Mouse (Mus musculus): Measurements from ENCODE around the gene Tbc1d14. TPM values are rescaled to one million over a fixed set of nuclear protein-coding genes. Genes with fewer than 3 reads are reported as not detected.

Tbc1d14 gene
- polyA plus RNA-seq, 1 experiment from 2014 or later = 67.5 TPM

DNA sequence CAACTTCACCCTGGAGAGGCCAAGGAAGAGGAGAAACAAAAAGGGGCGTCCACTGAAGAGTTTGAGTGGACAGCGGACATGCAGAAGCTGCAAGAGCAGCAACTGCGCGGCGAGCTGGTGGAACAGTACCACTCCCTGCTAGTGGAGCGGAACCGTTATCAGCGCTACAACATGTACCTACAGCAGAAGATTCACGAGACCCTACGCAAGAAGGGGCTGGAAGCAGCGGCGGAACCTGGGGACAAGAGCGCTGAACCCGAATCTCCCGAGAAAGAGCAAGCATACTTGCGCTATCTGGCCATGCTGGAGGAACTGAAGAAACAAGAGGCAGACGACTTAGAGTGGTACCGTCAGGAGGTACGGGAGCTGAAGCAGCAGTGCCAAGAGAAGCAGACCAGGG is 107.8 kb downstream of the Tbc1d14 start:
- no peak overlapping the region for H3K27ac ChIP-seq (replicated peaks)
- peak overlapping the region; percentile 96 for H3K4me3 ChIP-seq
- H3K27me3 ChIP-seq = no peaks in the 10 kb centered on the region
- H3K9me3 ChIP-seq = no peaks in the 10 kb centered on the region
- peak overlapping the region; percentile 55; the same call in 1 of the 2 replicates for H3K9ac ChIP-seq
- H3K4me1 ChIP-seq (replicated peaks) = peaks cover 44% of the 10 kb centered on the region
- H3K36me3 ChIP-seq = no peaks in the 10 kb centered on the region
- no peak for ATAC-seq (ENCODE audit: low FRiP score, low read depth)
- peak overlapping the region; percentile 99 for H3K4me2 ChIP-seq
- WGBS = 40% methylated on average over 19 of the region's 19 CpGs

DNA sequence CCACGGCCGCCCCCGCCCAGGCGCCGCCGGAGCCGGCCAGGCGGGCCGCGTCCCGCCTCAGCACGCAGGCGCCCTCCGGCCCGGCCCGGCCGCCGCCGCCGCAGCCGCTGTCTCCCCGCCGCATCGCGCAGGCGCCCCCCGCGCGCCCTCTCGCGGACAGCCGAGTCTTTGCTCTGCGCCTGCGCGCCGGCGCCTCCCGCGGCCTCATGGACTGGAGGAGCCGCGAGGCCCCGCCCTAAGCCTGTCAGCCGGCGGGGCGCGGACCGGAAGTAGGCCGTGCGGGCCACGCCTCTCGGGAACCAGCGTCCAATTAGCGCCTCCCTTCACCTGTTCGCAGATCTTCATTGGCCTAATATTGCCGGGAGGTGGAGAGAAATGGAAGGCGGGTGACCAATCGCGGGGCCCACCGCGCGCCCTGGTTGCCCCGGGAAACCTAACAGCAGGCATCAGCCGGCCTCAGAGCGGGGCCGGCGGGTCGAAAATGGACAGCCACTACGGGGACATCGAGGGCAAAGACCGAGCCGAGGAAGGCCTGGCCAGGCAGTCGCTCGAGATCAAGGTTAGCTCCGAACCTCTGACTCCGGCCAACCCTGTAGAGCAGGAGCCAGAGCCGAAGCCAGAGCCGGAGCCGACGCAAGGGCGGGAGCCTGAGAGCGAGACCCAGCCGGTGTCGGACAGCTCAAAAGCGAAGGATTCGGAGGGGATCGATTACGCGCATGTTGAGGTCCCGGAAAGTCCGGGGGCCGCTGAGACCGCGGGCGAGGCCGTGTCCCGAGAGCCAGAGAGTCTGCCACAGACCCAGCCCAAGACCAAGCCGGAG is 108.7 kb downstream of the Tbc1d14 start, which contains the start of the genes Tada2b and Ccdc96:
Gene Tada2b (minus strand): TSS at position 115 of the 820 bp plus-strand sequence.
Gene Ccdc96 (plus strand): TSS at position 418 of the 820 bp plus-strand sequence.
- no peaks in the 10 kb centered on the region for H3K9me3 ChIP-seq
- peak within 1 kb of the TSS; percentile 96 for H3K4me3 ChIP-seq
- peaks cover 48% of the 10 kb centered on the region for H3K4me1 ChIP-seq (replicated peaks)
- no peaks in the 10 kb centered on the region for H3K27me3 ChIP-seq
- H3K9ac ChIP-seq = peak within 1 kb of the TSS; percentile 90
- WGBS = under 1% methylated on average over 94 of the region's 97 CpGs
- ATAC-seq (ENCODE audit: low FRiP score, low read depth) = peak; percentile 99
- H3K36me3 ChIP-seq = no peaks in the 10 kb centered on the region
- peak within 1 kb of the TSS; percentile 88 for H3K27ac ChIP-seq (replicated peaks)
- H3K4me2 ChIP-seq = peak within 1 kb of the TSS; percentile 99

DNA sequence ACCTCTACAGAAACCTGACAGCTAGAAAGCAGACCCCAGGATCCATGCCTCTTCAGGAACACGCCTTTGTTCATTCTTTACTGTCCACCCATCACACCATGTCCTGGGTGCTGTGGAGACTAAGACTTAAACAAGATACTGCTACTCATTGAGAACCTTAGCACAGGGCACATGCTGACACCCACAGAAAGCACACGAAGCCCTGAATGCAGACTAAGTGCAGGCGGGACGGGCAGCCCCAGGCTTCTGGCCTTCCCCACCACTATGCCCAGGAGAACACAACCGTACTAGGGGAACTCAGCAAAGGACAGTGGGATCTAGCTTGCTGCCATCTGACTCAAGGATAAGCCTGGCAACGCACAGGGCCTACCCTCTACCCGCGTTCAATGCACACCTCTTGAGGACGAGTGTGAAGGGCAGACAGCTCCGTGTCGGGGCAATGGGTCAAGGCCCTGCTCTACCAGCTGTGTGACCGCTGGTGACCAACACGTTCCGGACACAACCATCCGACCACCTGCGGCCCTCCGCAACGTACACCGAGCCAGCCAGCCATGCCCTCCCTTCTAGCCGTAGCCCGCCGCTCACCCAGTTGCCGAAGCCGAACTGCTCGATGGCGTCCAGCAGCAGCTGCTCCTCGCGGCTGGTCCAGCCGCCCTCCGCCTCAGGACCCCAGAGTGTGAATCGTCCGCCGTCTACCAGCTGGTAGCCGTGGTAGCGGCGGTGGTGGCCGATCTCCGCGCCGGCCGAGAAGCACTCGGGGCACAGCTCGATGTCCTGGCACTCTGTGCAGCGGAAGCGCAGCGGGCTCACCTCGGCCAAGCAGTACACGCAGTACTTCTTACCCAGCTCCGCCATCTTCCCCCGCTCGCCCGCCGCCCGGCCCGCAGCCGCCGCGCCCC is 109.6 kb downstream of the Tbc1d14 start:
- H3K4me1 ChIP-seq (replicated peaks) = peaks cover 48% of the 10 kb centered on the region
- WGBS = 1% methylated on average over 56 of the region's 58 CpGs
- no peaks in the 10 kb centered on the region for H3K36me3 ChIP-seq
- H3K27me3 ChIP-seq = no peaks in the 10 kb centered on the region
- no peaks in the 10 kb centered on the region for H3K9me3 ChIP-seq
- peak overlapping the region; percentile 86 for H3K4me2 ChIP-seq
- ATAC-seq (ENCODE audit: low FRiP score, low read depth) = peak; percentile 32
- H3K9ac ChIP-seq = peak overlapping the region; percentile 90
- H3K4me3 ChIP-seq = peak overlapping the region; percentile 96
- peak overlapping the region; percentile 88 for H3K27ac ChIP-seq (replicated peaks)

DNA sequence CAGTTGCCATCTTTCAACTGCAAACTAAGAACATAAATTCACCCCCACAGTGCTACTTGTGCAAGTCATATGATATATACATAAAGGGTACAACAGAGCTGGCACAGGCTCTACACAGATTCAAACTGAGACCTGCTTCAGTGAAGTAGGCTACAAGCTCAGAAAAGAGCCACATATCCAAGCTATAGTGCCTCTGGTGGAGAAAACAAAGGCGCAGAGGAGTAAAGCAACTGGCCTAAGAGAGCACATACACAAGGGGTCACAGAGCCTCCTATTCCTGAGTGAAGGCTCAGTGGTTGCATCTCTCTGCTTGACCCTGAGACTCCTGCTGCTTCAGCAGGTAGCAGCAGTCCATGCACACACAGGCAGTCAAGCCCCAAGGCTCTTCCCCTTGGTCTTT is 112.0 kb downstream of the Tbc1d14 start:
- no peak for ATAC-seq (ENCODE audit: low FRiP score, low read depth)
- Histone ChIP-seq H3K4me1 (replicated peaks) (peaks cover 48% of the 10 kb centered on the region), H3K9me3 (no peaks in the 10 kb centered on the region), H3K36me3 (no peaks in the 10 kb centered on the region), H3K9ac (no peak overlapping the region), H3K4me3 (no peak overlapping the region), H3K27ac (replicated peaks) (no peak overlapping the region), H3K27me3 (no peaks in the 10 kb centered on the region), H3K4me2 (no peak overlapping the region)
- 67% methylated on average over 1 of the region's 1 CpGs for WGBS

DNA sequence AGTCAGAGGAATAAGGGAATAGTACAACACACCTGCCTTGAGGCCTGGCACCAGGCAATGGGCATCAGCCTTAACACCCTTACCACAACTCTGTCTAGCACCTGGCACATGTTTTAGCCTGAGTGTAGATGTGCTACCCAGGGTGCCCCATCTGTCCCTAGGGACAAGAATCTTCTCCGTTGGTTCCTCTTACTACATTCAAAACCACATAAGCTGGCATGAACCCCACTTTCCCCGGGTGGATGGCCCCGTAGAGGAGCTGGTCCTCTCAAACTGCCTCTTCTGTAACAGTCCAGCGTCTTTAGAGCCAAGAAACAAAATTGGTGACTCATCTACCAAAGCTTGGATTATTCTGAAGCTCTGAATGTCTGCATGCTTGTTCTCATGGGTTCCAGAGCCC is 112.7 kb downstream of the Tbc1d14 start:
- no peak overlapping the region for H3K9ac ChIP-seq
- no peaks in the 10 kb centered on the region for H3K27me3 ChIP-seq
- no peak overlapping the region for H3K4me3 ChIP-seq
- H3K4me1 ChIP-seq (replicated peaks) = peaks cover 44% of the 10 kb centered on the region
- no peak overlapping the region for H3K4me2 ChIP-seq
- H3K9me3 ChIP-seq = no peaks in the 10 kb centered on the region
- H3K27ac ChIP-seq (replicated peaks) = no peak overlapping the region
- 0 out of 2 replicates have a peak, but pooled peaks cover 2% of the 10 kb centered on the region for H3K36me3 ChIP-seq
- 94% methylated on average over 4 of the region's 4 CpGs for WGBS
- ATAC-seq (ENCODE audit: low FRiP score, low read depth) = no peak

DNA sequence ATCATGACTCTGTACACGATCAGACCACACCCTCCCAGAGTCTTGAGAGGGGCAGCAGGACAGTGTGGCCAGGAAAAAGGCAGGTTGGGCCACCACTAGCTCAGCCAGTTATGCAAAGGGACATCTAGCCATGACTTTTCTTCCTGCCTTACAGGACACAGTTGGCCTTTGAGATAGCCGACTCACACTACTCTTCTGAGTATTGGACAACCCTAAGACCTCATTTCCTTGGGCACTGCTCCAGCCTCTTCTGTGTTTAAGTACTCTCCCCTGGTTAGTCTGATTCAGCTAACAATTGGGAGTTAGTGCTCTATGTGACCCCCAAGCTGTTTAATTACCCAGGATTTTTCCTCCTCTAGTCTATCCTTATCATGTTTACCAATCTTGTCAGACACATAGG is 113.3 kb downstream of the Tbc1d14 start:
- Histone ChIP-seq H3K9ac (no peak overlapping the region), H3K4me2 (no peak overlapping the region)

DNA sequence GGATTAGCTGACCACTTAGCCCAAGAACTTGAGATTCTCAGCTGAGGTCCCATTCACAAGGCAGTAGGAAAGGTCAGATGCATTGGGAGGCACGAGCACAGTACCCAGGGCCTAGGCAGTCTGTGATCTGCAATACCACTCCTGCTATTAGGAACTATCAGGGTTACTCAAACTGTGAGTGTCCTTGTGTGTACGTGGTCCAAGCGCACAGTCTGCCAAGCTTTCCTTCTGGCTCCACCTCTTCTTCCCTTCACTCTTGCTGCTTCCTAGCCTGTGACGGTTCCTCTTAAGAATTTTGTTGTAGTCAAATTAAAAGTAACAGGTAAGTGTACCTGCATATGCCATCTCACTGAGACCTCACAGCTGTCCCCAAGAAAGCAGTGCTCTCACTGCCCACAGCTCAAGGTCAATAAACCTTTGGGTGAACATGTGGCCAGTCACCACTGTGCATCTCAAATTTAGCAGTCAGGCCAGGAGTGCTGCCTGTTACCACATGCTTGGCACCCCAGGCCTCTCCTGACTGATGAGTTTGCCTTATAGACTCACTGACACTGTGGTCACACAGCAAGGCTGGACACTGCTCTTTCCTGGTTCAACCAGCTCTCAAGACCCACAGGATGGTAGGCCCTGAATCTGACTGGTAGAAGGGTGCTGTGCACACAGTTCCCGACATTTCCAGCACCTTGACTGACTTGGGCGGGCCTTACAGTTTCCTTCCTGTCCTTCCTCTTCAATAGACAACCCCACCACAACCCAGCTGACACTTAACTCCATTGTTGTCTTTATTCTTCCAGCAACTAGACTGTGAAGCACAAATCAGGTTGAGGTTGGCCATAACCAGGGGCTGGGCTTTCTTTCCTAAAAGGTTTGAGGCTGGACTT is 114.3 kb downstream of the Tbc1d14 start:
- 94% methylated on average over 6 of the region's 6 CpGs for WGBS
- H3K27ac ChIP-seq (replicated peaks) = no peak overlapping the region
- H3K27me3 ChIP-seq = no peaks in the 10 kb centered on the region
- no peak for ATAC-seq (ENCODE audit: low FRiP score, low read depth)
- H3K4me1 ChIP-seq (replicated peaks) = peaks cover 34% of the 10 kb centered on the region
- no peak overlapping the region for H3K4me3 ChIP-seq
- no peak overlapping the region for H3K4me2 ChIP-seq
- 0 out of 2 replicates have a peak, but pooled peaks cover 10% of the 10 kb centered on the region for H3K36me3 ChIP-seq
- H3K9ac ChIP-seq = no peak overlapping the region
- no peaks in the 10 kb centered on the region for H3K9me3 ChIP-seq

More for the DNA sequence above, 113.3 kb downstream of the Tbc1d14 start:
- no peak for ATAC-seq (ENCODE audit: low FRiP score, low read depth)
- Histone ChIP-seq H3K9me3 (no peaks in the 10 kb centered on the region), H3K4me3 (no peak overlapping the region), H3K4me1 (replicated peaks) (peaks cover 37% of the 10 kb centered on the region), H3K27ac (replicated peaks) (no peak overlapping the region), H3K36me3 (0 out of 2 replicates have a peak, but pooled peaks cover 5% of the 10 kb centered on the region), H3K27me3 (no peaks in the 10 kb centered on the region)
- WGBS = 73% methylated on average over 2 of the region's 2 CpGs

DNA sequence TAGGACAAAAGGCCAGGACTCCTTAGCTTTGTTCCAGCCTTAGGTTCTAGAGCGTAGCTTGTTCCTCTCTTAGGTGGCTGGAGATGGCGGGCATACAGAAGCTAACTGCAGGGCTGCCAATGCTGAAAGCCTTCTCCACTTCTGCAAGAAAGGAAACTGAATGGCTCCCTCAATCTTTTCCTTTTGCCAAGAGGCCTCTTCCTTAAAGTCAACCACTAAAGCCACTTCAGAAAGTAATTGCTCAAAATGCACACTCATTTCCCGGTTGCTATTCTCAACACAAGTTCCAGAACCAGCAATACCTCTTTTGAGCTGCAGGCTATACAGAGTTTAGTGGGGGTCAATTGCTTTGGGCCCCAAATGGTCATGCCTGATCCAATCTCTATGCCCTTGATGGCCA is 115.6 kb downstream of the Tbc1d14 start:
- ATAC-seq (ENCODE audit: low FRiP score, low read depth) = no peak
- H3K4me3 ChIP-seq = no peak overlapping the region
- no peaks in the 10 kb centered on the region for H3K27me3 ChIP-seq
- no peak overlapping the region for H3K27ac ChIP-seq (replicated peaks)
- no peak overlapping the region for H3K9ac ChIP-seq
- 92% methylated on average over 3 of the region's 3 CpGs for WGBS
- peaks cover 26% of the 10 kb centered on the region for H3K4me1 ChIP-seq (replicated peaks)
- H3K36me3 ChIP-seq = peaks cover 20% of the 10 kb centered on the region
- H3K9me3 ChIP-seq = no peaks in the 10 kb centered on the region
- H3K4me2 ChIP-seq = no peak overlapping the region

DNA sequence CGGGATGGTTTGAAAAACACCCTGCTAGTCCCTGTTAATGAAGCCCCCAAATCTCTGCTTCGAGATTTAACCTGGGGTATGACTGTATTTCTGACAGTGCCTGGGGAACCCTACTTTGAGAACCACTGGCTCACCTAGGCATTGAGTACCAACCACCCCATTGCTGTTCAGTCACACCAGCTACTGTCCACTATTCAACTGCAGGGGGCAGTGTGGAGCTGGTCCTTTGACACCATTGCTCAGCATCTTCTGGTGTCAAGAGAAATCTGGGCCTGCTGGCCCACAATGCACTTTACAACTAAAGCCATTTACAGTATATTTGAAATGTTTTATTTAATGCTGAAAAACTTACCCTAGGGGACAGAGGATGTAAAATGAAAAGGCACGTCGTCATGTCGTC is 118.8 kb downstream of the Tbc1d14 start:
- Histone ChIP-seq H3K4me2 (no peak overlapping the region), H3K9me3 (no peaks in the 10 kb centered on the region), H3K4me3 (no peak overlapping the region), H3K27ac (replicated peaks) (no peak overlapping the region), H3K9ac (no peak overlapping the region), H3K27me3 (no peaks in the 10 kb centered on the region), H3K36me3 (peaks cover 51% of the 10 kb centered on the region), H3K4me1 (replicated peaks) (no peaks in the 10 kb centered on the region)
- WGBS = 85% methylated on average over 5 of the region's 5 CpGs
- ATAC-seq (ENCODE audit: low FRiP score, low read depth) = no peak

DNA sequence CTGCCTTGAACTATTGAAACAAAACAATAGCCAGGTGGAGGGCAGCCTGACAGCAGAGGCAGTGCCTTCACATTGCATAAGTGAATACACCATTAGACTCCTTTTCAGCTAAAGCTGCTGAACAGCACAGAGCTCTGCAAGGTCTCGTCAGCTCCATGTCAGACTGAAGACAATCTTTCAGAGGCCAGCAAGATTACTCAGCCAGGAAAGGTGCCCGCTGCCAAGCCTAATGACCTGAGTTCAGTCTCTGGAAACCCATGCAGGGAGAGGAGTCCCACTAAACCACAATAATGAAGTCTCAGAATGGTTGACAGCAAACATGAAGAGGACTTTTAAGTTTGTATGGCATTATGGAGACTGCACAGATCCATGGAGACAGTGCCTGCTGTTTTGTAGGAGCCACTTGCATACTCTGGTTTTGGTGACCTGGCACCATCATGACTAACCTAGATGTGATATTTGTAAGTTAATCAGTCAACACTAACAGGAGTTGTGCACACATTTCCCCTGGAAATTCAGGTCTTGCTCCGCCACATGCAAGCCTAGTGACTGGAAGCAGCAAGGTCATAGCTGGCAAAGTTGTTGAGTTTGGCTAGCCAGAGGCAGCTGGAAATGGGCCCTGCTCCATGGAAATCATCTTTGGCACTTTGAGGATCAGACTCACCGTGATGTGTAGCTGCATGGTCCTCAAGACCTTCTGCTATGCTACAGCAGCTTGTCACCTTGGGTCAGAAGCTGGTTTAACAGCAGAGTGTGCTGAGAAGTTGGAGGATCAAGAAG is 120.0 kb downstream of the Tbc1d14 start:
- 89% methylated on average over 4 of the region's 4 CpGs for WGBS
- no peak overlapping the region for H3K4me2 ChIP-seq
- H3K27me3 ChIP-seq = no peaks in the 10 kb centered on the region
- no peaks in the 10 kb centered on the region for H3K9me3 ChIP-seq
- H3K4me3 ChIP-seq = no peak overlapping the region
- no peak overlapping the region for H3K9ac ChIP-seq
- H3K27ac ChIP-seq (replicated peaks) = no peak overlapping the region
- no peaks in the 10 kb centered on the region for H3K4me1 ChIP-seq (replicated peaks)
- peaks cover 57% of the 10 kb centered on the region for H3K36me3 ChIP-seq
- no peak for ATAC-seq (ENCODE audit: low FRiP score, low read depth)

DNA sequence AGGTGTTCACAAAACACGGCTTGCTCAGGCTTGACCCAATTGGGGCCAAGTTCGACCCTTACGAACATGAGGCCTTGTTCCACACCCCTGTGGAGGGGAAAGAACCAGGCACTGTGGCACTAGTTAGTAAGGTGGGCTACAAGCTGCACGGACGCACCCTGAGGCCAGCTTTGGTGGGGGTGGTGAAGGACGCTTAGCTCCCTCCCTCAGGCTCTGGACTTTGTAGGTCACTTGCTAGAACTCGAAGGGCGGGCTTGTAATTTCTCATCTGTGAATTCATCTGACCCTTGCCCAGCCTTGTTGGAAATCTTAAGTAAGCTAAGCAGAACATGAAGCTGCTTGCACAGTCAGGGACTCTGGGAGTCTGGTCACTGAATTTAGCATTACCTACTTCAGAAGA is 121.9 kb downstream of the Tbc1d14 start:
- WGBS = 97% methylated on average over 8 of the region's 8 CpGs
- Histone ChIP-seq H3K27ac (replicated peaks) (no peak overlapping the region), H3K27me3 (no peaks in the 10 kb centered on the region), H3K36me3 (peaks cover 57% of the 10 kb centered on the region), H3K4me1 (replicated peaks) (peaks cover 6% of the 10 kb centered on the region), H3K4me2 (no peak overlapping the region), H3K9me3 (no peaks in the 10 kb centered on the region), H3K4me3 (no peak overlapping the region), H3K9ac (no peak overlapping the region)
- no peak for ATAC-seq (ENCODE audit: low FRiP score, low read depth)
